Mouse (Mus musculus): ENCODE data around the gene Fto. TPM values are rescaled to one million over a fixed set of nuclear protein-coding genes. Genes with fewer than 3 reads are reported as not detected.

The Fto gene
- total RNA-seq (2017): 36.0 and 40.3 TPM in 2 replicates

DNA sequence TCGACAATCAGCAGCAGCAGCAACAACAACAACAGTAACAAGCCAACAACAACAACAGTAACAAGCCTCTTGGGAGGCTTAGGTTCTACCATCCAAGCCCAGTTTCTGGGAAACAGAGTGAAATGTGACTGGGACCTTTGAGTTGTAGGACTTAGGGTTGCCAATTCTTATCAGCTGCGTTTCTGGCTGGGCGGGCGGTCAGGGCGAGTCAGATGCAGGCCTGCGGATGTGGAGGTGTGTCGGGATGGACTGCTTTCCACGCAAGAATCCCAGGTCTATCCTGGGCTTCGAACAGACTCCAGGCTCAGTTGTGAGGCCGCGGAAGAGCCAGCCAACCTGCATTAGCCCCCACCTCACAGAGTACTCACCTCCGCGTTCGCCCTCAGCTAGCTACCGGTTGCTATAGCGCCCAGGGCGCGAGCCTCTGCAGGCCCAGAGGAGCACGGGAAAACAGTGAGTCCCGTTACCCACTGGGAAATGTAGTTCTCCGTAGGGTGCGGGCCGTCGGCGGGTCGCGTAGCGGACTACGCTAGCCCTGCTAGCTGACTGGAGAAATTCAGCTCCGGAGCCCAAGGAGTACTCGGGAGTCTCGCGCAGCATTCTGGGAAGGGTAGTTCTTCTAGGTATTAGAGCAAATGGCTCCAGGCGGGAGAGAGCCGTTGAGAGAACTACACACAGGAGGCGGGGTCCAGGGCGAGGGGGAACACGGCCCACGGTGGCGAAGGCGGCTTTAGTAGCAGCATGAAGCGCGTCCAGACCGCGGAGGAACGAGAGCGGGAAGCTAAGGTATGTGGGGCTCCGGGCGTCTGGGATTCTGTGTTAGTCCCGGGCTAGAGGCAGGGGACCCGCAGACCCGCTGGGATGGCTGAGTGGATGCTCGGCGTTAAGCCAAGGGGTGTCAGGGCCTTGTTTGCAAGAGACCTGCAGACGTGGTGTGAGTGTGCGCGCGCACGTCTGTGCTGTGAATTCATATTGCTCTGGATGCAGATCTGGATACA is at the start of gene Fto, which contains the start of gene Rpgrip1l:
TSS of gene Fto (plus strand) at position 691 of the 998 bp plus-strand sequence.
TSS of gene Rpgrip1l (minus strand) at position 428 of the 998 bp plus-strand sequence.
- peak; percentile 96 for ATAC-seq (replicated peaks; ENCODE audit: low read depth, poor library complexity, severe bottlenecking)

DNA sequence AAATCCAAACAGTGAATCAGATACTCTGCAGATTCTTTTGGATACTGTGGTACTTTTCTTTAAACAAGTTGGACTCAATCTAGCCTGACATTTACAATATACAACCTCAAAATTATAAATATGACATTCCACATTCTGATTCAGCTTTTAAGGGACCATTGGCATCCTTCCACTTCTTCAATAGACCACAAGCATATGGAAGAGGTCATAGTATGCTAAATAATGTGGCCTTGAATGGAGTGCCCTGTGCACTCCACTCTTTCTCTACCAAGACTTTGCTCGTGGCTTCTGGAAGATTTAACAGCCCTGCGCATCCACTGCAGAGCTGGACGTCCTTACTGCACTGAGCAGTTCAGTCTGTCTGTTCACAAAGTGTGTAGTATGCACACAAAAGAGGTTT is 49.4 kb upstream of the Fto start:
- no peak for ATAC-seq (replicated peaks; ENCODE audit: low read depth, poor library complexity, severe bottlenecking)

DNA sequence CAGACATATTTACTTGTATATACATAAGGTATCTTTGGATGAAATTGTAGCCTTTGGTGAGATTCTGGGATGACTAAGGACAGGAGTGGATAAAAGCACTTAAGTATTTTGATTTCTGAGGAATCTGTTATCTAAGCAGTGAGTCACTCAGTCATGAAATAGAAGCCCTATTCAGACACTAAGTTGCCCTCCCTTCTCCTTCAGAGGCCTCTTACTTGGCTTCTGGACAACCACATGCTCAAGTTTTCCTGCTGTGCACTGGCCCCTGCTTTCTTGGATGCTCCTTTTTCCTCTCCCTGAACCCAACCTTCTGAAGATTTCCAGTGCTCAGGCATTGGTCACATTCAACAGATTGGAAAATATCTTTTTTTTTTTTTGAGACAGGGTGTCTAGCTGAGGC is 48.8 kb upstream of the Fto start:
- no peak for ATAC-seq (replicated peaks; ENCODE audit: low read depth, poor library complexity, severe bottlenecking)

DNA sequence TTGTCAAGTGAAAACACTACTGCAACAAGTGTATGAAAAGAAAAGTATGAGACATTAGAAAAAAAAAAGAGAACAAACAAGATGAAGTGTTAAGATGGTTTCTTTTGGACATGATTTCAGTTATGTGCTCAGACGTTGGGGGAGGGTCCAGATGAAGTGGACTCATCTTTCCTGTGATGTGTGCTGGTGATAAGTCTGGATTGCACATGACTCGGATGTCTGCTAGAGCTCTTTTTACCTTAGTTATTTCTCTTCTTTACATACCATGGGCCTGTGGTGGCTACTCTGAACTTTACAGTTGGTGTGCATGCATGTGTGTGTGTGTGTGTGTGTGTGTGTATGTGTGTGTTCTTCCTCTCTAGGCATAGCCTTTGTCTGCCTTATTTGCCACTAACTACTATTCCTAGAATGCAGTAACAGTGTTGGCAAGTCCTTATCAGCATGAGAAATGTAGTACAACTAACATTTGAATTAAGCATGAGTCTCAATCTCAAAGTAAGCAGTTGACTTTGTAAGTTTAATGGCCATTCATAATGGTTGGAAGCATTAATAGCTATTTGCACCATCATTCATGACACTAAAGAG is 43.9 kb upstream of the Fto start:
- ATAC-seq (replicated peaks; ENCODE audit: low read depth, poor library complexity, severe bottlenecking): 0 out of 2 replicates have a peak, but pooled peaks have one; percentile 18

DNA sequence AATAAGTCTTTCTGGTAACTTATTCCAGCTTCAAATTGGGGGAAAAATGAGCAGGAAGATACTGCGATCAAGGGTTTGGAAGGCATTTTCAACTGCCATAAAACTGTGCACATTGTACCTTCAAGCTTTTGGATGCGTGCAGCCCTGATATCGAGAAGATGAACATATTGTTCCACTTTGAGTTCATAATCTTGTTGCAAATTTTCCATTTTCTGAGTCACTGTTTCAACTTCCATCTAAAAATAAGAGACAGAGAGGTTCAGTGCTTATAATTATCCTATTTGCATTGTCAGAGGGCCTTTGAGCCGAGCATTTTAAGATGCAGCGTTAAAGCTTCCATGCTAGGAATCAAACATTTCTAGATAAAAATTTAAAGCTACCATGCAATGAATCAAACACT is 39.8 kb upstream of the Fto start:
- ATAC-seq (replicated peaks; ENCODE audit: low read depth, poor library complexity, severe bottlenecking): no peak

DNA sequence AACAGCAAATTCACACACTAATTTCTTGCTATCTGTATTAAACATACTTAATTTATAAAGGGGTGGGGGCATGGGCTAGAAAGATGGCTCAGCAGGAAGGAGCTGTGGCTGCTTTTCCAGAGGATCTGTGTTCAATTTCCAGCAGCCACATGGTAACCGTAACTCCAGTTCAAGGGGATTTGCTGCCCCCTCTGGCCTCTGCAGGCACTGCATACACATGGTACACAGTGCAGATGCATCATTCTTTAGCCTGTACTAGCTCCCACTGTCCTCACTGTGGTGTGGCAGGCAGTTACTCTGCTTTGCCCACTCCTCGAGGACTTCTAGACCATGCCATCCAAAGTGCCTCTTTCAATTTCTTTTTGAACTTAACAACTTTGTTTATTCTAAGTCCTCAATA is 37.0 kb upstream of the Fto start:
- no peak for ATAC-seq (replicated peaks; ENCODE audit: low read depth, poor library complexity, severe bottlenecking)

DNA sequence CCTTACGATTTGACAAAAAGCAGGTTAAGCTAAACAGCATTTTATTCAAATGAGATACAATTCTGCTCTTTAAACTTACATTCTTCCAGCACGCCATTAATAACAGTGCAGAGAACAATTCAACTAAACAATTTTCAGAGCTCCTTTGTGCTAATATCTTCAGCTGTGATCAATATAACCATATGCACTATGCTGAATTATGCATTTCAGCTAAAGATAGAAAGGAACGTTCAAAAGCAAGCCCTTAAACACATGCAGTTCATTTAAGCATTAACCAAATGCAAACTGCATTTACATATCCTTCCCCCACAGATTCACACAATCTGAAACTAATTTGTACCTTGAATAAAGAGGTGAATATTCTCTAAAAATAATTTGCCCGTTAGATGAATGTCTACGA is 35.3 kb upstream of the Fto start:
- no peak for ATAC-seq (replicated peaks; ENCODE audit: low read depth, poor library complexity, severe bottlenecking)

DNA sequence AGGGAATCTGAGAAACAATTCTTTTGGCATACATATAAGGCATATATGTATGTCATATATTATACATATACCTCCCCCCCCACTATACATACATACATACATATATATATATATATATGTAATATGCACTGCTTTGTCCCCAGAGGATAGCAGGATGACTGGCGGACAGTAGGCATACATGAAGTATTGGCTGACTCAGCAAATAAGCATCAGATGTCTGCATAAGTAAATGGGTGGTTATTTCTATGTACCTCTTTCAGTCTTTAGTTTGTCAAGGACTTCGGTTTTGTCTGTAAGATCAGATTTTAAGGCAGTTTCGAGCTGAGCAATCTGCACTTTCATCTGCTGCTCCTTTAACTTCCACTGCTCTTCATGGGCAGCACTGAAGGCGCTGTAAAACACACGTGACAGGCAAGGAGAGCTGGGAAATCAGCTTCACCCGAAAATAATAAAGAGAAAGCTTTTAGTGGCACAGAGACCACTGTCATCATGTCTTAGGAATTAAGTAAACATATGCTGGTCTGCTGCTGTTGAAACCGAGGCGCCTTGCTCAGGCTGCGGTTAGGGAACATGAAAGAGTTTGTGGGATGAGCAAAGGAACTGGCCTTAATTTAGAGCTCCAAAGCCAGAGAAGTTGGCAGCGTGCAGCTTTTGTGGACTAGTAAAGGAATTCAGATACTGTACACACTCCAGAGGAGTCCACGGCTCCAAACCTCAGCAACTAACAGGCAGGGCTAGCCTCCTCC is 32.7 kb upstream of the Fto start:
- no peak for ATAC-seq (replicated peaks; ENCODE audit: low read depth, poor library complexity, severe bottlenecking)

DNA sequence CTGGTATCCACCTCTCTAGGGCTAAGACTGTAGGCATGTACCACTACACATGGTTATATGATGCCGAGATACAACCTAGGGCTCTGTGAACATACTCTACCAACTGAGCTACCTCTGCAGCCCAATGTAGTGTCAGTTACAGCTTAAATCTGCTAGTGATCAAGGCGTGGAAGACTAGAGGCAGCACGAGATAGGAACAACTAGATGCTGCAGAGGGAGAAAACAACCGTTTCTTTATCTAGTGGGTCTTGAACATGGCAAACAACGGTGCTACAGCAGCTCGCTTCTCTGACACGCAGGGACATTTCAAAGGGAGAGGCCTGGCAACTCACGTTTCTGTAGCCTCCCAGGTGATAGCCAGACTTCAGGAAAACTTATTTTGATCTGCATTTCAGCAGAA is 31.8 kb upstream of the Fto start:
- no peak for ATAC-seq (replicated peaks; ENCODE audit: low read depth, poor library complexity, severe bottlenecking)

DNA sequence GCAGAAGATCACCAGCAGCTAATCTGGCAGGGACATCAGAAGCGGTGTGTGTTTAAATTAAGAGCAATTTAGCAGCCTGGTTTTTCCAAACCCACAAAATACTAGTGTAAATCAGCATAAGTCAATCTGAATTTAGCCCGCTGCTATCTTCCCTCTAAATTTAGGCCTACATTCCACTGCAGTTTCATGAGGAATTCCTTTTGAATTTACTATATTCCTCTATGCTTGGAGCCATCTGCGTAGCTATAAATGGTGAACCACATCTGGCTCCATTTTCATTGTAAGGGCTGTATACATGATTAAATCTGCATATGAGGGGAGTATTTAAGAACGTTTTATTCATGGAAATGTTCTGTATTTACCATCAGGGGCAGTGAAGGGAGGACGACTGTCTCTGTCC is 30.7 kb upstream of the Fto start:
- ATAC-seq (replicated peaks; ENCODE audit: low read depth, poor library complexity, severe bottlenecking): no peak

DNA sequence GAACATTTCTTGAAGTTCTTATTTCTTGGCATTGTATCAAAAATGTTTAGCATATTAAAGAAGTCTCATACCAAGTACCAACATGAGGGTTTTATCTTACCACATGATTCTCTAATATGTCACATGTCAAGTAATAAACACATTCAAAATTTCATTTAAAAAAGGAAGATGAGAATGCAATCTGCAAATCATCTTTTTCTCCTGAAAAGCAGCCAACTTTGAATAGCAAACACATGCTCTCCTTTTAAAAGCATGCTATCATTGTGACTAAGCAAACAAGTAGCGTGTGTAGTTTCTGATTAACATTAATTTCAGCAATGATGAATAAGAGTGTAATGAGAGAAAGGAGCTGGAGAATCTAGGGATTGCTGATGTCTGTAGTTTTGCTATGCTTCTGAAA is 29.5 kb upstream of the Fto start:
- no peak for ATAC-seq (replicated peaks; ENCODE audit: low read depth, poor library complexity, severe bottlenecking)

DNA sequence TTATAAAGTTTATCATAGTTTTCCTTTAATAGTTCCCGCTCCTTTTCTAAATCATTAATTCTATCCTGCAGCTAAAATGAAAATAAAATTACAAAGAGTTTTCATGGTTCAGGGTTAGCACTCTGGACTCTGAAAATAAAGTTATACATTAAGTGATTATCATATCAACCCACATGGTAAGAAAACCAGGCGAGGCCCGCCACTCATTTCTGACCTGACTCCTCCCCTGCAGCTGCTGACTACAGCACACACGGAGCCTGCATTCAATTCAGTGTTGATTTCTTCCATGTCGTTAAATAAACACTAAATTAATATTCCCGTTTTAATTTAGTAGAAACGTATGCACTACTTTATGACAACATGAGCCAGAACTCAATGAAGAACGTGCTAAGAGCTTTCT is 27.1 kb upstream of the Fto start:
- no peak for ATAC-seq (replicated peaks; ENCODE audit: low read depth, poor library complexity, severe bottlenecking)

DNA sequence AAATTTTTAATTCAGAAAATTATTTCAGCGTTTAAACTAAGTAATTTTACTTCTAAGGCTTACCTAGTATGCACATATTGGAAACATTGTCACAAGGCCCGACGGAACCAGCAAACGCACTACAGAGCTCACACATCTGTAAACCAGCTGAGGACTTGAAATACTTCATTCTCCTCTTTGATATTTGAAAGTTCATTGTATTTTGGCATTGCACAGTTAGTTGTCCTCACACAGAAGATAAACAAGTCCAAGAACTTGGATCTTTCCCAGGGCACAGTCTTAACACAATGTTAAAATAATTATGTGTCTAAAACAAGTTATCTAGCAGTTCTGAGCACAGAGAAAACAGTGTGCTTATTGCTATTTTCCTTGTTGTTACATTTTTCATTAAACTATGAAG is 22.7 kb upstream of the Fto start:
- ATAC-seq (replicated peaks; ENCODE audit: low read depth, poor library complexity, severe bottlenecking): no peak

DNA sequence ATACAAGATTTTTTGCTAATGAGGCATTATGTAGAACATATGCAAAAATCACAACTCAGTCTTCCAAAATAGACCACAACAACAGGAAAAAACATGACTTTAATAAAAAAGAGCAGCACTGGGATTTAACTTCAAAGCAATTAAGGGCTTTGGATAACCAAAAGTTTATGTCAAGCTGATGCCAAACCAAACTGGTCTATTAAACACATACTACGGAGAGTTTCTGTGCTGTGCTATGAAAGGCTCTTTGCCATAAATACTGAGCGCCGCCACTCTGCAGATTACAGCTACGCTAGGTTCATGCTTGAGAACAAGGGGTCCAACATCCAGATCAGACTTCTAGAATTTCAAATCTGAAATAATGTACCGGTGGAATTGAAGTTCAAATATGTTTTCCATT is 17.5 kb upstream of the Fto start:
- no peak for ATAC-seq (replicated peaks; ENCODE audit: low read depth, poor library complexity, severe bottlenecking)

DNA sequence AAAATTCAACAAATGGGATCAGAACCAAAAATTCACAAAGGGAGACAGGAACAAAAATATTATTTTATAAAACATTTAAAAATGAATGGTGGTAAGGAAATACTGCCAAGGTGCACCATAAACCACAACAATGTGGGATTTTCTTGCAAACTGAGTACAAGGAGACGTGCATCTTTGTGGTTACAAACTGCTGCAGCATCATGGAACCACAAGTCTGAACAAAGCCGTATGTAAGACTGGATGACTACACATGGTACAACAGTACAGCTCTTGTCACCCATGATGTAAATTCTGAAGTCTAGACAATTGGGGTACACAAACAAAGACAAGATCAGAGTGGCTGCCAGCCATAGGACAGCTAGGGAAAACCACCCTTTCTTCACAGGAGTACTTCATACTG is 14.7 kb upstream of the Fto start:
- ATAC-seq (replicated peaks; ENCODE audit: low read depth, poor library complexity, severe bottlenecking): peak; percentile 47

DNA sequence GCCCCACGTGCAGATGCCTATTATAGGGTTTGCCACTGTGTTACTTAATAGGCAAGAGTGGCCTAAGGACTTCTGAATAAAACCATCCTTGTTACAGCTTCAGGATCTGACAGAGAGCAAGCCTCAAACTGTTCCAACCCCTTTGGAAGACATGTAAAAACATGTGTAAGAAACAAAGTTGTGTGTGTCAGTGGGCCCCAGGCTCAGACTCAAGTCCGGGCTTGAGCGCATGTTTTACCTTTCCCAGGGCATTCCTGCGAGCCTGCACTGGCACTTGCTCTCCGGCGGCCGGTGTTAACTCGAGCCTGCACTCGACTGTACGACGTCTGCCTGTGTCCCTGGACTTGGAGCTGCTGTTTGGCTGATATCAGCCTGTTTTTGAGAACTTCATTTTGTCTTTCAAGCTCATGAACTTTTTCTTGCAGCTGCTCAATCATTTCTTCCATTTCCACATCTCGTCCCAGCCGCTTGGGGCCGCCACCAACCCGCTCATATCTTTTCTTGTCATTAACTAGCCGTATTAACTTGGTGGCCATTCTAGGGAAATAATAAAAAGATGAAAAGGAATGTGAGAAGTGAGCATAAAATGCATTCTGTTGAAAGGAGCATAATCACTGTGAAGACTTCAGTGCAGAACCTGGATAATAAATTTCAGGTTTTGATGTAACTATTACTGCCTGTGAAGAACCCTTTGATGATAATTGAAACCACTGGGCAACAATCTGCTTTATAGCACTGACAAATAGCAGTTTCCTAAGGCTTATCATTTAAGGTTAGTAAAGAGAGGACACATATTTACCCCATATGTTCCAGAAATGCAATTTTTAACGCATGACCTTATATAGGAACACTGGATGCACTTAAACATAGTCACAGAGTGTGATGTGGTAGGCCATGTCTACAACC is 8.6 kb upstream of the Fto start:
- ATAC-seq (replicated peaks; ENCODE audit: low read depth, poor library complexity, severe bottlenecking): no peak

DNA sequence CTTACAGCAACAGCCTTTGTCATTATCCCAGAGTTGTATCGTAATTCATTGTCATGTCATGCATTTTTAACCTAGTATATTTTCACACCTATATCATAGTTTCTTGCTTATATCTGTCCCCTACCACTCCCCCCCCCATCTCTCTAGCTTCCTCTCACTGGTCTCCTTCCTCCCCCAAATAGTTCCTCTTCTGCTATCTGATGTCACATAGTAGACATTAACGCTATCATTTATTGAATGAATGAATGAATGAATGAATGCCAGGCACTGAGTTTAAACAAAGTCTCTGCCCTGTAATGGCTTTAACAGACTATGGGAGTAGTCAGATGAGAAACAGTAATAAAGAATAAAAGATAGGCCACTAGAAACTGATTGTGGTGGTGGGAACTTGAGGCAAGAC is 983 bp upstream of the Fto start:
- ATAC-seq (replicated peaks; ENCODE audit: low read depth, poor library complexity, severe bottlenecking): peak; percentile 26

DNA sequence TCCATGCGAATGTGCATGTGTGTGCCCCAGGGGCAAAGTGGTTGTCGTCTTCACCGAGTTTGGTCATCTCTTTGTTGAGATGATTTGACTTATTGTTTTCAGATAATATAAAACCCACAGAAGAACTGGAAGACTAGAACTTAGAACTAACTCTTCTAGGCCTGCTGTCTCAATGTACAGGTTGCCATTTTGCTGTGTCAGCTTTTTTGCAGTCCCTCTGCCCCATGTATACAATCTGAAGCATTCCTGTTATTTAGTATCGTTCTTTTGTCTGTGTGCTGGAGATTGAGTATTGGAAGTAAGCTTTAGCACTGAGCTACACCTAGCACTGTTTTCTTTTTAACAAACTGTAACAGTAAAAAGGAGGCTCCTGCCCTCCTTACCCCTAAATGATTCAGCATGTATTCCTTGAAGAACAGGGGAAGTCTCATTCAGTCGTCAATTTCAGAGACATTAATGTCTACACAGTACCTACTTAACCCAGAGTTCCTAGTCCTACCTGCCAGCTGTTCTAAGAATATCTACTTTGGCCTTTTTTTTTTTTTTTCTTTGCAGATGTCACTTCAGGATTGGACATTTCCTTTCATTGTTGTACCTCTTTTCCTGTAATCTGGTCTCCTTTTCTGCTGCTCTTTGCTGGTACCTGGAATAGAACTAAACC is 4.4 kb downstream of the Fto start:
- no peak for ATAC-seq (replicated peaks; ENCODE audit: low read depth, poor library complexity, severe bottlenecking)
